Mouse (Mus musculus) G1E-ER4 (cell line): ENCODE data around the gene Mt2. TPM values are rescaled to one million over a fixed set of nuclear protein-coding genes. Genes with fewer than 3 reads are reported as not detected.

Source experiments
- GATA1 ChIP-seq: IDR thresholded peaks from one replicate; pipeline ENCODE4 v1.8.0; 2012; ENCODE audit warnings: low read length, inconsistent platforms
- polyA plus RNA-seq: library from polyadenylated mRNA; stranded (reverse); fragments of >175 nt; gene quantifications from 2 replicates; pipeline ENCODE4 v1.2.3, GENCODE M21; 2012

The Mt2 gene
- polyA plus RNA-seq, 1 experiment, result 9,858 TPM

GRCm38 (mm10) chr8:94214252-94215173 is 42.0 kb downstream of the Mt2 start, which contains the start of gene Nup93:
Nup93 (plus strand) TSS chr8:94214564.
- TF ChIP-seq GATA1, result no peak

Other genes starting within 250 kb of the Mt2 start
- 22.9 and 36.4 TPM in 2 replicates for gene Amfr, start 159.8 kb upstream of the Mt2 start, polyA plus RNA-seq
- gene Nudt21, start 135.6 kb upstream of the Mt2 start, polyA plus RNA-seq, result 412 and 554 TPM in 2 replicates
- 8.3 and 8.8 TPM in 2 replicates for gene Ogfod1, start 135.5 kb upstream of the Mt2 start, polyA plus RNA-seq
- 1.6 and 2.0 TPM in 2 replicates for gene Bbs2, start 73.7 kb upstream of the Mt2 start, polyA plus RNA-seq
- gene Mt4, start 35.5 kb upstream of the Mt2 start, polyA plus RNA-seq, result not detected in 2 replicates
- 0.68 and 0.93 TPM in 2 replicates for gene Mt3, start 20.1 kb upstream of the Mt2 start, polyA plus RNA-seq
- gene Mt1, start 6.4 kb downstream of the Mt2 start, polyA plus RNA-seq, result 1,577 and 3,394 TPM in 2 replicates
- gene Nup93, start 41.9 kb downstream of the Mt2 start, polyA plus RNA-seq, result 6.5 and 10.0 TPM in 2 replicates
- gene Slc12a3, start 156.5 kb downstream of the Mt2 start, polyA plus RNA-seq, result not detected in 2 replicates
- gene Herpud1, start 213.8 kb downstream of the Mt2 start, polyA plus RNA-seq, result 56.2 and 57.1 TPM in 2 replicates